Mouse (Mus musculus) activated CD4-positive, CD25-positive, alpha-beta regulatory T cell (primary cell): ENCODE measurements around the gene Ltb4r2. TPM values are rescaled to one million over a fixed set of nuclear protein-coding genes. Genes with fewer than 3 reads are reported as not detected.

Experiments used
- polyA plus RNA-seq, 2 experiments: library from polyadenylated mRNA; unstranded; fragments of 100-300 nt; shearing (Covaris generic); gene quantifications; one replicate each; pipeline ENCODE4 v1.2.1; 2017

The Ltb4r2 gene
- under 1 TPM; 0.17 to 0.21 TPM for polyA plus RNA-seq

GRCm38 (mm10) chr14:55761163-55761562 lies at the start of gene Ltb4r2:
Gene Ltb4r2, plus strand, starts transcription at chr14:55761428.

GRCm38 (mm10) chr14:55713729-55714122 lies 47.5 kb upstream of the Ltb4r2 start, which contains the start of gene Tgm1:
Gene Tgm1, minus strand, starts transcription at chr14:55713926.

GRCm38 (mm10) chr14:55721700-55722437 lies 39.4 kb upstream of the Ltb4r2 start, which contains the start of gene Rabggta:
Gene Rabggta, minus strand, starts transcription at chr14:55722263.

GRCm38 (mm10) chr14:55745180-55745860 lies 15.9 kb upstream of the Ltb4r2 start, which contains the start of the genes Dhrs1 and Nop9:
Gene Dhrs1, minus strand, starts transcription at chr14:55745690.
Gene Nop9, plus strand, starts transcription at chr14:55745693.

DNA sequence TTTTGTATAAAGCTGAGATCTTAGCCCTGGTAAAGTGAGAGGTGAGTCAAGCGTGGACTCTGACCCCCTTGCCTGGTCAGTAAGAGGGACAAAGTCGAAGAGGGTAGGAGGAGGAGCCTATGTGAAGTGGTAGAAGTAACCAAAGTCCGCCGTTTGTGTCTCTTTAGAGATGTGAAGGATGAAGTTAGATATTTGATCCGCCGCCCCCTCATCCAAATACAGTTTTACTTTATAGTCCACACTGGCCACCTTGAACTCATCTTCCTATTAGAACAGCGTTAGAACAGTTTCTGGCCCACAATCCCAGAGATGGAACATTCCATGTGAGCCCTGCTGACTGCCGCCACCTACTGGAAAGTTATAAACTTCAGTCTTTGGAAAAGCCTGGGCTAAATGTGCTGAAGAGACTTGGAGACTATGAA lies 2.9 kb upstream of the Ltb4r2 start, which contains the start of gene Cideb:
TSS of gene Cideb (minus strand) at position 96 of the 422 bp plus-strand sequence.

GRCm38 (mm10) chr14:55765696-55766095 lies 4.5 kb downstream of the Ltb4r2 start, which contains the start of gene Ltb4r1:
Gene Ltb4r1, plus strand, starts transcription at chr14:55765962.

DNA sequence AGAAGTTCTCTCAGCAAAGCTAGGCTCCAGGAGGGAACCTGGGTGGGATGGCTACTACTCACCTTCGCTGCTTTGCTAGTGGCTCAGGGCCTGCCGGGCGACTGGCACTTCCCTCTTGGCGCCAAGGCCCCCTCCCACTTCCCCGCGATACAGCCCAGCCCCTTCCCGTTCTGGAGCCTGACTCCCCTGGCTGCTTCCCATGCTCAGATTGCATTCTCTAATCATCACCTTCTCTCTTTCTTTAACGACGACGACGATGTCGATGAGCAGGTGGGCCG lies 22.7 kb downstream of the Ltb4r2 start, which contains the start of gene Adcy4:
TSS of gene Adcy4 (minus strand) at position 138 of the 278 bp plus-strand sequence.

GRCm38 (mm10) chr14:55788256-55789050 lies 27.2 kb downstream of the Ltb4r2 start, which contains the start of gene Ripk3:
Gene Ripk3, minus strand, starts transcription at chr14:55788865.

Other genes starting within 250 kb of the Ltb4r2 start
- gene Nrl, start 236.4 kb upstream of the Ltb4r2 start, polyA plus RNA-seq, result under 1 TPM; 0.11 to 0.16 TPM
- gene Pck2, start 221.2 kb upstream of the Ltb4r2 start, polyA plus RNA-seq, result 10 to 100 TPM in 1 of 2 experiments, 1 to 10 TPM in 1; 9.6 to 27.7 TPM
- 100 to 1,000 TPM; 127 to 137 TPM for gene Dcaf11, start 201.4 kb upstream of the Ltb4r2 start, polyA plus RNA-seq
- 1 to 10 TPM; 2.3 to 5.0 TPM for gene A730061H03Rik, start 201.0 kb upstream of the Ltb4r2 start, polyA plus RNA-seq
- gene Fitm1, start 185.8 kb upstream of the Ltb4r2 start, polyA plus RNA-seq, result not detected
- gene Psme1, start 183.3 kb upstream of the Ltb4r2 start, polyA plus RNA-seq, result 1,000 to 10,000 TPM; 1,262 to 1,326 TPM
- gene Emc9, start 176.1 kb upstream of the Ltb4r2 start, polyA plus RNA-seq, result 10 to 100 TPM; 29.1 to 38.6 TPM
- gene Psme2, start 170.3 kb upstream of the Ltb4r2 start, polyA plus RNA-seq, result 1,000 to 10,000 TPM; 1,039 to 1,128 TPM
- gene Rnf31, start 169.7 kb upstream of the Ltb4r2 start, polyA plus RNA-seq, result 10 to 100 TPM; 30.5 to 62.2 TPM
- gene Irf9, start 157.9 kb upstream of the Ltb4r2 start, polyA plus RNA-seq, result 100 to 1,000 TPM; 169 to 197 TPM
- gene Rec8, start 143.4 kb upstream of the Ltb4r2 start, polyA plus RNA-seq, result 1 to 10 TPM; 2.8 to 5.6 TPM
- gene Ipo4, start 125.5 kb upstream of the Ltb4r2 start, polyA plus RNA-seq, result 10 to 100 TPM; 31.1 to 45.2 TPM
- 1 to 10 TPM; 1.6 to 2.2 TPM for gene Gm49378, start 123.5 kb upstream of the Ltb4r2 start, polyA plus RNA-seq
- gene Tm9sf1, start 117.6 kb upstream of the Ltb4r2 start, polyA plus RNA-seq, result 10 to 100 TPM; 64.4 to 75.6 TPM
- gene Tssk4, start 111.2 kb upstream of the Ltb4r2 start, polyA plus RNA-seq, result 1 to 10 TPM; 1.3 to 1.6 TPM
- gene Mdp1, start 100.9 kb upstream of the Ltb4r2 start, polyA plus RNA-seq, result 100 to 1,000 TPM; 101 to 105 TPM
- 10 to 100 TPM; 34.4 to 55.8 TPM for gene Gmpr2, start 89.5 kb upstream of the Ltb4r2 start, polyA plus RNA-seq
- 100 to 1,000 TPM; 479 to 482 TPM for gene Nedd8, start 89.3 kb upstream of the Ltb4r2 start, polyA plus RNA-seq
- 10 to 100 TPM; 50.8 to 60.2 TPM for gene Tinf2, start 79.6 kb upstream of the Ltb4r2 start, polyA plus RNA-seq
- under 1 TPM; 0.32 to 0.81 TPM for gene Tgm1, start 47.5 kb upstream of the Ltb4r2 start, polyA plus RNA-seq
- 10 to 100 TPM; 57.8 to 79.6 TPM for gene Rabggta, start 39.2 kb upstream of the Ltb4r2 start, polyA plus RNA-seq
- gene Dhrs1, start 15.7 kb upstream of the Ltb4r2 start, polyA plus RNA-seq, result 10 to 100 TPM; 39.5 to 63.1 TPM
- 10 to 100 TPM; 38.9 to 45.7 TPM for gene Nop9, start 15.7 kb upstream of the Ltb4r2 start, polyA plus RNA-seq
- gene Cideb, start 3.0 kb upstream of the Ltb4r2 start, polyA plus RNA-seq, result not detected
- gene Ltb4r1, start 4.5 kb downstream of the Ltb4r2 start, polyA plus RNA-seq, result 10 to 100 TPM; 13.2 to 19.4 TPM
- under 1 TPM; 0.16 to 0.32 TPM for gene Adcy4, start 22.7 kb downstream of the Ltb4r2 start, polyA plus RNA-seq
- 100 to 1,000 TPM in 1 of 2 experiments, 10 to 100 TPM in 1; 72.7 to 103 TPM for gene Ripk3, start 27.4 kb downstream of the Ltb4r2 start, polyA plus RNA-seq
- gene Nfatc4, start 61.7 kb downstream of the Ltb4r2 start, polyA plus RNA-seq, result not detected
- gene Nynrin, start 92.6 kb downstream of the Ltb4r2 start, polyA plus RNA-seq, result under 1 TPM; 0.15 to 0.99 TPM
- gene Cbln3, start 123.0 kb downstream of the Ltb4r2 start, polyA plus RNA-seq, result under 1 TPM; 0.22 to 0.31 TPM
- gene Khnyn, start 123.5 kb downstream of the Ltb4r2 start, polyA plus RNA-seq, result 10 to 100 TPM; 26.8 to 67.7 TPM
- 10 to 100 TPM; 53.9 to 72.7 TPM for gene Sdr39u1, start 138.9 kb downstream of the Ltb4r2 start, polyA plus RNA-seq
- gene Cma1, start 183.2 kb downstream of the Ltb4r2 start, polyA plus RNA-seq, result not detected
- not detected for gene Cma2, start 189.6 kb downstream of the Ltb4r2 start, polyA plus RNA-seq